Mouse (Mus musculus) heart, embryonic 16.5 days (tissue): ENCODE data around the gene Mrpl48. TPM values are rescaled to one million over a fixed set of nuclear protein-coding genes. Genes with fewer than 3 reads are reported as not detected.

Experiments
- ATAC-seq: fragments of 200-750 bp; cut with Nextera tagmentation; replicated peaks from 2 replicates; pipeline ENCODE4 v1.8.0; 2017; ENCODE audit warnings: moderate number of reproducible peaks; ENCODE audit not compliant: insufficient read depth, low FRiP score; ENCODE audit errors: extremely low read depth
- H3K27ac ChIP-seq: fragments of 300-500 bp; sonication (generic); 2 replicates; pipeline ENCODE4 v1.5.1; 2014; ENCODE audit warnings: mild to moderate bottlenecking, low read length, control low read depth, moderate library complexity
- H3K27me3 ChIP-seq: fragments of 300-500 bp; sonication (generic); 2 replicates; pipeline ENCODE4 v1.6.1; 2014; ENCODE audit warnings: low read length, mixed read lengths; ENCODE audit not compliant: control insufficient read depth, insufficient read depth
- H3K36me3 ChIP-seq: fragments of 300-500 bp; sonication (generic); 2 replicates; pipeline ENCODE4 v1.6.1; 2014; ENCODE audit not compliant: control insufficient read depth, insufficient read depth
- H3K4me1 ChIP-seq: fragments of 300-500 bp; sonication (generic); 2 replicates; pipeline ENCODE4 v1.6.1; 2014; ENCODE audit warnings: low read length, mixed read lengths; ENCODE audit not compliant: control insufficient read depth, insufficient read depth
- H3K4me2 ChIP-seq: fragments of 300-500 bp; sonication (generic); 2 replicates; pipeline ENCODE4 v1.6.1; 2014; ENCODE audit warnings: low read depth, mild to moderate bottlenecking, control low read depth, low read length
- H3K4me3 ChIP-seq: fragments of 300-500 bp; sonication (generic); 2 replicates; pipeline ENCODE4 v1.5.1; 2014; ENCODE audit warnings: mild to moderate bottlenecking, control low read depth, low read length
- H3K9ac ChIP-seq: fragments of 300-500 bp; sonication (generic); 2 replicates; pipeline ENCODE4 v1.6.1; 2014; ENCODE audit warnings: low read length, control low read depth
- H3K9me3 ChIP-seq: fragments of 300-500 bp; sonication (generic); replicated peaks from 2 replicates; pipeline ENCODE4 v1.6.1; 2016; ENCODE audit warnings: low read length; ENCODE audit not compliant: control insufficient read depth
- WGBS: fragments of 180-500 bp; shearing (Covaris S2); extraction: QIAGEN DNeasy Blood & Tissue Kit; methylation state at CpG from one replicate; pipeline ENCODE4 v1.1.7; 2014; 5-methylcytosine and 5-hydroxymethylcytosine counted together
- polyA plus RNA-seq: library from polyadenylated mRNA; unstranded; fragments of >200 nt; fragmentation: Nextera tagmentation; extraction: Ambion mirVana; gene quantifications from 2 replicates; pipeline ENCODE4 v1.2.1, GENCODE M21; 2015

The Mrpl48 gene
- polyA plus RNA-seq: 84.1 and 93.5 TPM in 2 replicates

GRCm38 (mm10) chr7:100608130-100608741 is at the start of gene Mrpl48:
Mrpl48 (minus strand) TSS chr7:100608301.
- H3K4me3 ChIP-seq: peak within 1 kb of the TSS; percentile 100
- peaks cover 7% of the 10 kb centered on the region for H3K4me1 ChIP-seq
- no peaks in the 10 kb centered on the region; the same call in 1 of the 2 replicates for H3K27me3 ChIP-seq
- H3K9ac ChIP-seq: peak within 1 kb of the TSS; percentile 100
- peak within 1 kb of the TSS; percentile 92 for H3K4me2 ChIP-seq
- WGBS: under 1% methylated on average over 42 of the region's 43 CpGs
- H3K27ac ChIP-seq: peak within 1 kb of the TSS; percentile 100
- no peaks in the 10 kb centered on the region for H3K36me3 ChIP-seq
- no peaks in the 10 kb centered on the region for H3K9me3 ChIP-seq
- peak; percentile 34 for ATAC-seq

GRCm38 (mm10) chr7:100656739-100657138 is 48.6 kb upstream of the Mrpl48 start:
- Histone ChIP-seq H3K27me3 (no peaks in the 10 kb centered on the region), H3K9me3 (no peaks in the 10 kb centered on the region), H3K27ac (no peak overlapping the region), H3K4me2 (no peak overlapping the region), H3K4me1 (no peaks in the 10 kb centered on the region), H3K4me3 (no peak overlapping the region), H3K9ac (no peak overlapping the region), H3K36me3 (no peaks in the 10 kb centered on the region)
- 39% methylated on average over 5 of the region's 5 CpGs for WGBS
- no peak for ATAC-seq

DNA sequence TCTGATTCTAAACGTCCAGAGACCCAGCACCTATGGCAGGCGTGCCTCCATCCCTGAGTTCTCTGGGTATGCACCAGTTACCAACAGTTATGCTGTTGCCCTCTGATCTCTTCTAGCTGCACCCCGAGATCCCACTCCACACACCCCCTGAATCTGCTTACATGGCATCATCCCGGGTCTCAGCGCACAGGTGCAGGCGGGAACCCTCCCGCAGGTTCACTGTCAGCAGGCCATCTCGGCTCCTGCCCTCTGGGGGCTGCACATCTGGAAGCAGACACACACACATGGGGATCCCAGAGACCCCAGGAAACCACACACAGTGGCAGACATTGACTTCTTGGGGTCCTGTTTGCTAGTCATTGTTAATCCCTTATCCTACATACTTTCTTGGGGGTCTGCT is 46.3 kb upstream of the Mrpl48 start:
- ATAC-seq: no peak
- Histone ChIP-seq H3K27ac (no peak overlapping the region), H3K27me3 (no peaks in the 10 kb centered on the region), H3K9me3 (no peaks in the 10 kb centered on the region), H3K4me3 (no peak overlapping the region), H3K4me1 (0 out of 2 replicates have a peak, but pooled peaks cover 2% of the 10 kb centered on the region), H3K4me2 (no peak overlapping the region), H3K36me3 (no peaks in the 10 kb centered on the region), H3K9ac (no peak overlapping the region)
- WGBS: 80% methylated on average over 8 of the region's 8 CpGs

GRCm38 (mm10) chr7:100653480-100654266 is 45.6 kb upstream of the Mrpl48 start:
- Histone ChIP-seq H3K27ac (no peak overlapping the region), H3K27me3 (no peaks in the 10 kb centered on the region), H3K9me3 (no peaks in the 10 kb centered on the region), H3K36me3 (no peaks in the 10 kb centered on the region), H3K4me1 (0 out of 2 replicates have a peak, but pooled peaks cover 2% of the 10 kb centered on the region), H3K4me2 (no peak overlapping the region), H3K4me3 (no peak overlapping the region), H3K9ac (no peak overlapping the region)
- WGBS: 79% methylated on average over 9 of the region's 9 CpGs
- no peak for ATAC-seq

DNA sequence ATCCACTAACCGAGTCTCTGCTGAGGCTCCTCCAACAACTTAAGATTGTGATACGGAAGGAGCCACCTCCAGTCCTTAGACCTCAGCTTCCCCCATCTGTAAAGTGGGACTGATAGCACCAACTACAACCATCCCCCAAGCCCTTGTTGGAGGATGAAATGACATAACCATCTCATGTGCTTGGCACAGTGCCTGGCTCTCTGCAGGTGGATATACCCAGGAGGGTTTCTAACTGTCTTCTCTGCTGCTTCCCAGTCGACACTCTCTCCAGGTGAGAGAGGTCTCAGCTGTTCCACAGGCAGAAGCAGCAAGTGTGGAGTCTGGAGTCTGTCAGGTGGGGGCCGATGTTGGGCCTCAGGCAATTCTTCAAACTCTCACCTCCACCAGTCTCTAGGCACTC is 42.9 kb upstream of the Mrpl48 start:
- WGBS: 52% methylated on average over 4 of the region's 4 CpGs
- 0 out of 2 replicates have a peak, but pooled peaks cover 2% of the 10 kb centered on the region for H3K4me1 ChIP-seq
- no peak overlapping the region for H3K9ac ChIP-seq

DNA sequence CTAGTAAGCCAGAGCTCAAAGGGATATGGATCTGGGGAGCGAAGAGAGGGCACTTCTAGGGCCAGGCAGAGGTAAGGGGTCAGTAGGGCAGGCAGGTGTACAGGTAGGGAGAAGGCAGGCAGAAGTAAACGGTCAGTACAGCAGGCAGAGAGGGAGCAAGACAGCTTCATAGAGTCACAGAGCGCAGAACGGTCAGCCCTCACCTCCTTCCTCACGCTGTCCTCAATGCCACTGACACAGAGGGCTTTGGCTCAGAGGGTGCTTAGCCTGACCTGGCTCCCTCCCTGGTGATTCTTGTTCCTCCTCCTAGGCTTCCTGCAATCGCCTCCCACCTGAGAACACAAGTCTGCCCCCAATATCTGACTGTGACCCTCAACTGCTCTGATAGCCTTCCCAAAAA is 42.3 kb upstream of the Mrpl48 start:
- 73% methylated on average over 6 of the region's 6 CpGs for WGBS
- Histone ChIP-seq H3K4me3 (no peak overlapping the region), H3K4me2 (no peak overlapping the region), H3K4me1 (0 out of 2 replicates have a peak, but pooled peaks cover 2% of the 10 kb centered on the region), H3K9me3 (no peaks in the 10 kb centered on the region), H3K27ac (no peak overlapping the region), H3K36me3 (no peaks in the 10 kb centered on the region), H3K9ac (no peak overlapping the region), H3K27me3 (no peaks in the 10 kb centered on the region)
- ATAC-seq: no peak

More for the DNA sequence above, 42.9 kb upstream of the Mrpl48 start:
- no peaks in the 10 kb centered on the region for H3K27me3 ChIP-seq
- ATAC-seq: no peak
- H3K4me2 ChIP-seq: no peak overlapping the region
- H3K27ac ChIP-seq: no peak overlapping the region
- no peaks in the 10 kb centered on the region for H3K36me3 ChIP-seq
- H3K4me3 ChIP-seq: no peak overlapping the region
- H3K9me3 ChIP-seq: no peaks in the 10 kb centered on the region

DNA sequence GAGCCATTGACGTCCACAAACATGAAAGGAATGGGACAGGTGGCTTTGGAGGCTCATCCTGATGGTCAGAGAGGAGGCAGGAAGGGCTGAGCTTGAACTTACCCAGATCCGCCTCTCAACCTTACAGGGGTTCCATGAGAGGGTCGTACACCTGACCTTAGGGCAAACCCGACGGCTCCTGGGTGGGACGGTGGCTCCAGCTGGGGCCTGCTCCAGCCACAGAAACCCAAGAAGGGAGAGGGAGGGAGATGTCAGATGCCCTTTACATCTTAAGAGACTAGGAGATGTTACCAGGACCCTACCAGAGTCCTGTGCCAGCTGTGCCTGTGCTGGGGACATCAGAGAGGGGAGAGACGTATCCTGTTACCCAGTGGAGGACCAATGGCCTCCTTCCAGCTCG is 41.7 kb upstream of the Mrpl48 start:
- no peak for ATAC-seq
- no peak overlapping the region for H3K4me3 ChIP-seq

DNA sequence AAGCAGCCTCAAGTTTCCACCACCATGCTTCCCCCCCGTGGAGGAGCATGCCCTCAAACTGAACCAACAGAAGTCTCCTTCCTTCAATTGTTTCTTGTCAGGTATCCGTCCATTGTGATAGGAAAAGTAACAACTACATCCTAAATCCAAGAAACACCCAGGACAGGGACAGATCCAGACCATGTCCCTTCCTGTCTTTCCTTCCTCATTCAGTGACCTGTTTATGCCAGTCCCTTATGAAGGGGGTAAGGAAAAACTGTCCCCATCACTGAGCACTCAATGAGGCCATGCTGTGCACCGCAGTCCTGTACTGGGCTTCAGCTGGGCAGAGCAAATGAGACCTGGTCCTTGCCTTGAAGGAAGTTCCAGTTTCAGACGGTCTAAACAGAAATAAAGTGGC is 41.0 kb upstream of the Mrpl48 start:
- Histone ChIP-seq H3K36me3 (no peaks in the 10 kb centered on the region), H3K27me3 (no peaks in the 10 kb centered on the region), H3K4me2 (no peak overlapping the region), H3K27ac (peak overlapping the region; percentile 8; the same call in 1 of the 2 replicates), H3K9me3 (no peaks in the 10 kb centered on the region), H3K4me1 (0 out of 2 replicates have a peak, but pooled peaks cover 2% of the 10 kb centered on the region), H3K9ac (no peak overlapping the region), H3K4me3 (no peak overlapping the region)
- 71% methylated on average over 4 of the region's 4 CpGs for WGBS
- 0 out of 2 replicates have a peak, but pooled peaks have one; percentile 46 for ATAC-seq

More for the DNA sequence above, 41.7 kb upstream of the Mrpl48 start:
- H3K27ac ChIP-seq: no peak overlapping the region
- H3K9me3 ChIP-seq: no peaks in the 10 kb centered on the region
- 0 out of 2 replicates have a peak, but pooled peaks cover 2% of the 10 kb centered on the region for H3K4me1 ChIP-seq
- H3K27me3 ChIP-seq: no peaks in the 10 kb centered on the region
- 82% methylated on average over 8 of the region's 8 CpGs for WGBS
- no peaks in the 10 kb centered on the region for H3K36me3 ChIP-seq
- H3K4me2 ChIP-seq: no peak overlapping the region
- H3K9ac ChIP-seq: no peak overlapping the region

- Histone ChIP-seq H3K27me3 (no peaks in the 10 kb centered on the region), H3K4me3 (no peak overlapping the region), H3K27ac (no peak overlapping the region), H3K4me2 (no peak overlapping the region), H3K9ac (no peak overlapping the region), H3K4me1 (no peaks in the 10 kb centered on the region), H3K36me3 (0 out of 2 replicates have a peak, but pooled peaks cover 5% of the 10 kb centered on the region), H3K9me3 (no peaks in the 10 kb centered on the region)
- WGBS: 26% methylated on average over 3 of the region's 3 CpGs
- ATAC-seq: no peak
Measured at GRCm38 (mm10) chr7:100645147-100645546, 37.0 kb upstream of the Mrpl48 start.
